Comparison of ENCODE assay signal across 8 mouse cellular contexts in genomic region chr17:87024491-87025242, GRCm38 (mm10). TPM values are rescaled to one million over a fixed set of nuclear protein-coding genes. Genes with fewer than 3 reads are reported as not detected.
DNase-seq lines count a peak whose midpoint lies in the region; ATAC-seq and TF ChIP-seq lines count a peak whose summit lies in the region.

No protein-coding gene starts in this region.

- H3K36me3 ChIP-seq in forebrain, postnatal 0 days (ENCODE audit: insufficient read depth): peaks cover 3% of the 10 kb centered on the region
- peaks cover 3% of the 10 kb centered on the region for H3K36me3 ChIP-seq in lung, embryonic 16.5 days (ENCODE audit: control insufficient read depth, insufficient read depth, low read length)

- no peaks in the 10 kb centered on the region for H3K9me3 ChIP-seq in forebrain, postnatal 0 days (ENCODE audit: low read length)
- no peaks in the 10 kb centered on the region for H3K9me3 ChIP-seq in lung, embryonic 16.5 days (ENCODE audit: control insufficient read depth, low read length)

- H3K27me3 ChIP-seq in forebrain, postnatal 0 days (ENCODE audit: insufficient read depth, low read length): no peaks in the 10 kb centered on the region
- no peaks in the 10 kb centered on the region for H3K27me3 ChIP-seq in lung, embryonic 16.5 days (ENCODE audit: control insufficient read depth, insufficient read depth, low read depth, low read length)

- H3K27ac ChIP-seq in bone marrow macrophage, adult 2 months (ENCODE audit: insufficient read depth, low read depth, low read length): no peak overlapping the region
- H3K27ac ChIP-seq in forebrain, postnatal 0 days (ENCODE audit: low read depth, low read length): no peak overlapping the region
- H3K27ac ChIP-seq in lung, embryonic 16.5 days (ENCODE audit: low read length): peak overlapping the region; percentile 36

- H3K4me1 ChIP-seq in lung, adult 2 months (ENCODE audit: control insufficient read depth, insufficient read depth, low read length): no peaks in the 10 kb centered on the region; the same call in 1 of the 2 replicates
- peaks cover 12% of the 10 kb centered on the region for H3K4me1 ChIP-seq in bone marrow macrophage, adult 2 months (ENCODE audit: control insufficient read depth, insufficient read depth, low read length)
- H3K4me1 ChIP-seq in forebrain, postnatal 0 days (ENCODE audit: insufficient read depth): peaks cover 5% of the 10 kb centered on the region
- peaks cover 11% of the 10 kb centered on the region; the same call in 1 of the 2 replicates for H3K4me1 ChIP-seq in lung, embryonic 16.5 days (replicated peaks; ENCODE audit: control insufficient read depth, insufficient read depth, low read length)

- TF ChIP-seq POLR2A in lung, adult 2 months (IDR thresholded peaks at IDR 0.05; ENCODE audit: borderline replicate concordance, extremely low read depth, low read depth, low read length): no peak
- no peak for TF ChIP-seq POLR2A in bone marrow macrophage, adult 2 months (IDR thresholded peaks at IDR 0.05; ENCODE audit: borderline replicate concordance, low read depth, low read length)

- peak; percentile 54 for ATAC-seq in forebrain, postnatal 0 days
- peak; percentile 76 for ATAC-seq in lung, embryonic 16.5 days (ENCODE audit: low read depth)

- TF ChIP-seq CTCF in lung, adult 2 months (IDR thresholded peaks at IDR 0.05; ENCODE audit: insufficient read depth, low read length): no peak
- no peak for TF ChIP-seq CTCF in bone marrow macrophage, adult 2 months (IDR thresholded peaks at IDR 0.05; ENCODE audit: low read depth, low read length)
- TF ChIP-seq CTCF in forebrain, postnatal 0 days (IDR thresholded peaks at IDR 0.05; ENCODE audit: low read depth): no peak

- H3K4me2 ChIP-seq in forebrain, postnatal 0 days (ENCODE audit: low read depth): peak overlapping the region; percentile 98
- H3K4me2 ChIP-seq in lung, embryonic 16.5 days (ENCODE audit: low read depth, low read length): peak overlapping the region; percentile 91

- DNase-seq in lung, adult 2 months: no peak
- DNase-seq in lung, postnatal 36 days: no peak
- DNase-seq in forebrain, postnatal 0 days: peak; percentile 20
- no peak for DNase-seq in right cerebral cortex, postnatal 36 days (ENCODE audit: low spot score in 2 of 2)
- DNase-seq in cerebellum, postnatal 25 days: no peak
- DNase-seq in right cerebral cortex, postnatal 25 days: no peak

- peak overlapping the region; percentile 79 for H3K4me3 ChIP-seq in lung, adult 2 months (replicated peaks; ENCODE audit: extremely low read depth, low read depth, low read length)
- peak overlapping the region; percentile 78 for H3K4me3 ChIP-seq in bone marrow macrophage, adult 2 months (ENCODE audit: insufficient read depth, low read length)
- peak overlapping the region; percentile 88 for H3K4me3 ChIP-seq in forebrain, postnatal 0 days (ENCODE audit: low read depth, low read length)
- H3K4me3 ChIP-seq in lung, embryonic 16.5 days (ENCODE audit: low read length): peak overlapping the region; percentile 86

- peak overlapping the region; percentile 67 for H3K9ac ChIP-seq in forebrain, postnatal 0 days
- peak overlapping the region; percentile 77 for H3K9ac ChIP-seq in lung, embryonic 16.5 days (ENCODE audit: low read length)

- WGBS in lung, adult 2 months: 2% methylated on average over 55 of the region's 55 CpGs
- WGBS in forebrain, postnatal 0 days: under 1% methylated on average over 55 of the region's 55 CpGs
- WGBS in lung, embryonic 16.5 days: 1% methylated on average over 55 of the region's 55 CpGs

RNA-seq across cellular contexts. Expression of gene Pigf, which starts 0.5 kb away (rescaled TPM):
- 2.9 and 5.3 TPM in 2 replicates for polyA plus RNA-seq in lung, adult 2 months (2012; rRNA removed)
- polyA plus RNA-seq in bone marrow macrophage, adult 2 months (2012; ENCODE audit: insufficient read depth, insufficient read length, missing spikeins): 9.6 and 12.6 TPM in 2 replicates
- total RNA-seq in forebrain, postnatal 0 days (2014; rRNA removed): 18.2 and 19.1 TPM in 2 replicates
- 28.7 and 34.0 TPM in 2 replicates for polyA plus RNA-seq in forebrain, postnatal 0 days (2015; fragmentation: Nextera tagmentation; extraction: Ambion mirVana)
- 30.5 and 31.0 TPM in 2 replicates for polyA plus RNA-seq in lung, embryonic 16.5 days (2015; fragmentation: Nextera tagmentation; extraction: Ambion mirVana)

RNA-seq across cellular contexts. Expression of gene Cript, which starts 0.7 kb away (rescaled TPM):
- 7.7 and 15.5 TPM in 2 replicates for polyA plus RNA-seq in lung, adult 2 months (2012; rRNA removed)
- 60.7 and 69.6 TPM in 2 replicates for polyA plus RNA-seq in bone marrow macrophage, adult 2 months (2012; ENCODE audit: insufficient read depth, insufficient read length, missing spikeins)
- 82.7 and 109 TPM in 2 replicates for total RNA-seq in forebrain, postnatal 0 days (2014; rRNA removed)
- polyA plus RNA-seq in forebrain, postnatal 0 days (2015; fragmentation: Nextera tagmentation; extraction: Ambion mirVana): 215 and 249 TPM in 2 replicates
- polyA plus RNA-seq in lung, embryonic 16.5 days (2015; fragmentation: Nextera tagmentation; extraction: Ambion mirVana): 133 and 138 TPM in 2 replicates
